Mouse (Mus musculus) ES-E14 (cell line): ENCODE measurements around the gene Arhgef18. TPM values are rescaled to one million over a fixed set of nuclear protein-coding genes. Genes with fewer than 3 reads are reported as not detected.
A peak's percentile ranks its signal among the peaks of the same experiment; 100 is the strongest.

Experiments
- DNase-seq: peaks from one replicate; pipeline ENCODE4 v3.0.0-alpha.2; 2013; ENCODE audit warnings: low read depth, low spot score
- H3K27ac ChIP-seq: 2 replicates; pipeline ENCODE4 v1.5.1; 2012; ENCODE audit warnings: low read depth, mild to moderate bottlenecking, low read length, moderate library complexity, mixed read lengths; ENCODE audit not compliant: poor library complexity, insufficient read depth, severe bottlenecking
- H3K36me3 ChIP-seq: 2 replicates; pipeline ENCODE4 v1.6.1; 2012; ENCODE audit warnings: mild to moderate bottlenecking, low read length, moderate library complexity, mixed read lengths; ENCODE audit not compliant: control insufficient read depth, poor library complexity, insufficient read depth, severe bottlenecking
- H3K4me1 ChIP-seq, 2 experiments: fragments of 150-350 bp in 1 of 2; sonication (generic) in 1 of 2; 2 replicates each; pipeline ENCODE4 v1.6.1; 2012; ENCODE audit warnings: low read length in 2 of 2, mild to moderate bottlenecking in 1 of 2, mixed read lengths in 1 of 2; ENCODE audit not compliant: control insufficient read depth in 2 of 2, insufficient read depth in 2 of 2, poor library complexity in 1 of 2
- H3K4me3 ChIP-seq, 2 experiments: fragments of 150-350 bp in 1 of 2; sonication (generic) in 1 of 2; 2 replicates each; pipeline ENCODE4 v1.5.1; 2012; ENCODE audit warnings: low read length in 2 of 2, low read depth in 1 of 2, mild to moderate bottlenecking in 1 of 2, mixed read lengths in 1 of 2; ENCODE audit not compliant: insufficient read depth in 1 of 2, poor library complexity in 1 of 2, severe bottlenecking in 1 of 2
- H3K9ac ChIP-seq: 2 replicates; pipeline ENCODE4 v1.6.1; 2012; ENCODE audit warnings: low read depth, mild to moderate bottlenecking, low read length, mixed read lengths; ENCODE audit not compliant: poor library complexity, insufficient read depth, severe bottlenecking
- H3K9me3 ChIP-seq: fragments of 150-350 bp; sonication (generic); 2 replicates; pipeline ENCODE4 v1.6.1; 2012; ENCODE audit warnings: low read depth, mild to moderate bottlenecking, low read length; ENCODE audit not compliant: control insufficient read depth, insufficient read depth
- CHD2 ChIP-seq: IDR thresholded peaks from 2 replicates; pipeline ENCODE4 v1.6.1; 2014; ENCODE audit warnings: mild to moderate bottlenecking, low read depth, low read length, inconsistent platforms
- HCFC1 ChIP-seq: IDR thresholded peaks from 2 replicates; pipeline ENCODE4 v1.6.1; 2012; ENCODE audit warnings: low read length, inconsistent platforms, borderline replicate concordance; ENCODE audit not compliant: insufficient read depth
- MAFK ChIP-seq: IDR thresholded peaks from 2 replicates; pipeline ENCODE4 v1.6.1; 2014; ENCODE audit warnings: mild to moderate bottlenecking, low read depth, low read length, inconsistent platforms; ENCODE audit not compliant: insufficient read depth
- ZC3H11A ChIP-seq: IDR thresholded peaks from 2 replicates; pipeline ENCODE4 v1.6.1; 2012; ENCODE audit warnings: low read depth, mild to moderate bottlenecking, inconsistent platforms, low read length, borderline replicate concordance
- ZNF384 ChIP-seq: IDR thresholded peaks from 2 replicates; pipeline ENCODE4 v1.6.1; 2012; ENCODE audit warnings: low read depth, low read length, inconsistent platforms
- in situ Hi-C, 2 experiments: fragments of 600-800 bp; cut with MboI; formaldehyde crosslinking; loops; one replicate each; pipeline ENCODE4 v1.15.1; 2025; ENCODE audit warnings: low sequenced_read_pairs in 2 of 2, inconsistent platforms in 1 of 2; ENCODE audit not compliant: unreplicated experiment in 2 of 2
- total RNA-seq: library from RNA; depleted of rRNA; stranded (reverse); fragments of 300-350 nt; gene quantifications from 2 replicates; pipeline ENCODE4 v1.2.3, GENCODE M21; 2012

Arhgef18 gene
- total RNA-seq, 1 experiment: 34.7 TPM

DNA sequence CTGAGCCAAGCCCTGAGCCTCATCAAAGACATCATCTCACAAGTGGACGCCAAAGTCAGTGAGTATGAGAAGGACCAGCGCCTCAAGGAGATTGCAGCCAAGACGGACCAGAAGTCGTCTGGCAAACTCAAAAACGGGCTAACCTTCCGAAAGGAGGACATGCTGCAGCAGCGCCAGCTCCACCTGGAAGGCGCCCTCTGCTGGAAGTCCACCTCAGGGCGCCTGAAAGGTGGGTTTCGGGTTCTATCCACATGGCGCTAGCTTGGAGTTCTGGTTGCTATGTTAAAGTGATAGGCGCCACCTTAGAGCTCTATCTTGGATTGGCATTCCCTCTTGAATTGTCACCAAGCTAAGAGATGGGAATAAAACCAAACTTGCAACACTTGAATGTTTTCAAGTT, 46.7 kb downstream of the Arhgef18 start:
- H3K9ac ChIP-seq: no peak overlapping the region
- TF ChIP-seq MAFK: no peak
- no peak for TF ChIP-seq ZNF384
- no peak for TF ChIP-seq HCFC1
- no peak for TF ChIP-seq ZC3H11A
- TF ChIP-seq CHD2: no peak
- in situ Hi-C loops: no loop called here
- no peaks in the 10 kb centered on the region for H3K9me3 ChIP-seq
- DNase-seq: no peak
- H3K4me3 ChIP-seq: no peak overlapping the region
- peaks cover 51% of the 10 kb centered on the region for H3K36me3 ChIP-seq
- no peak overlapping the region for H3K27ac ChIP-seq
- no peaks in the 10 kb centered on the region for H3K4me1 ChIP-seq

DNA sequence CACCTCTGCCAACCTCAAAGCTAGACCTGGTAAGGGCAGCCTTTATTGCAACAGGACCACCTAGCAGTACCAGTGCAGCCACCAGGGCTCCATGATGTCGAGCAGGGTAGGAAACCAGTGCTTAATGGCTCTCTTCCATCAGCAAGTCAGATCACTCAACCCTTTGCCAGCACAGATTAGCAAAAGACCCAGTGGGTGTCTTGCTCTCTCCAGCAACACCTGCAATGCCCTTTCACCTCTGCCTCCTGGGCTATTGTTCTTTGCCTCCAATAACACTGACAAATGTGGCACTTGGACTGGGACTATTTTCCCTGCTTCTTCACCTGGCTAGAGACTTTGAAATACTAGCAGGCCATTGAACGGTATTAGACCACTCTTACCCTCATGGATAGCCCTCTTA, 56.4 kb downstream of the Arhgef18 start:
- Histone ChIP-seq H3K9me3 (no peaks in the 10 kb centered on the region), H3K9ac (no peak overlapping the region), H3K36me3 (peaks cover 70% of the 10 kb centered on the region), H3K4me3 (no peak overlapping the region), H3K27ac (no peak overlapping the region), H3K4me1 (peaks cover 0 to 7% of the 10 kb centered on the region in 2 experiments; a peak in 1 of 4 replicates)
- TF ChIP-seq ZC3H11A: no peak
- no peak for TF ChIP-seq MAFK
- no peak for TF ChIP-seq CHD2
- TF ChIP-seq HCFC1: no peak
- TF ChIP-seq ZNF384: no peak
- no peak for DNase-seq
- in situ Hi-C loops: no loop called here

DNA sequence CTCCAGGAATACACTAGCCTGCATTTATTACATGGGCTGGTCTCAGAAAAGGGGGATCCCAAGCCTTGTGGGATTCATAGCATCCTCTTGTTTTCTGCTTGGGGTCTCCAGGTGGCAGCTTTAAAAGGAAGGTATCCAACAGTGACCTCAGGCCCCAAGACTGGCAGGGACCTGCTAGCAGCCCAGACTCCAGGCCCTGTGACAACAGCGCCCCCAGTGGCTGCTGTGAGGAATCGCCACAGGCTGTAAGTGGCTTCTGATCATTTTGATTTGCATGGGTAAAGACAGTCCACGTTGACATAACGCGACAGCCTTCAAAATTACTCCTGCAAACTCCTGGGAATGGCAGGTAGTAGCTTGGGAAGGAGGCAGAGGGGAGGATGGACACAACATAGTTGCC, 57.9 kb downstream of the Arhgef18 start:
- TF ChIP-seq ZC3H11A: no peak
- no peak for TF ChIP-seq CHD2
- no peak for TF ChIP-seq ZNF384
- TF ChIP-seq HCFC1: no peak
- no peak for TF ChIP-seq MAFK
- Histone ChIP-seq H3K27ac (no peak overlapping the region), H3K36me3 (peaks cover 72% of the 10 kb centered on the region), H3K9me3 (no peaks in the 10 kb centered on the region), H3K4me1 (peaks cover 0 to 7% of the 10 kb centered on the region in 2 experiments; a peak in 1 of 4 replicates), H3K4me3 (no peak overlapping the region), H3K9ac (no peak overlapping the region)
- in situ Hi-C loops: no loop called here
- peak; percentile 60 for DNase-seq

DNA sequence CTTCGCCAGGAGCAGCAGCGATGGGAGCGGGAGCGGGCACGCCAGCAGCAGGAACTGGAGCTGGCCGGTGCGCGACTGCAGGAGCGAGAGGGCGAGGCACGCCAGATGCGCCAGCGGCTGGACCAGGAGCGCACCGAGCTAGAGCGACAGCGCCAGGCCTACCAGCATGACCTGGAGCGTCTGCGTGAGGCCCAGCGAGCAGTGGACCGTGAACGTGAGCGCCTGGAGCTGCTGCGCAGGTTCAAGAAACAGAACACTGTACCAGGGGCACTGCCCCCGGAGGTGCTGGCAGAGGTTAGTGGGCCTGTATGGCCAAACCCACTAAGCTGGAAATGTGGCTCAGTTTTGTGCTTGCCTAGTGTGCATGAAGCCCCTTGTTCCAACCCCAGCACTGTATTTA, 59.2 kb downstream of the Arhgef18 start:
- Histone ChIP-seq H3K36me3 (peaks cover 76% of the 10 kb centered on the region), H3K27ac (no peak overlapping the region), H3K9ac (peak overlapping the region; percentile 17; the same call in 1 of the 2 replicates), H3K4me3 (peak overlapping the region; percentile 5 to 31; a peak in 2 of 4 replicates), H3K4me1 (peaks cover 0 to 7% of the 10 kb centered on the region in 2 experiments; a peak in 1 of 4 replicates), H3K9me3 (no peaks in the 10 kb centered on the region)
- in situ Hi-C loops: no loop called here
- TF ChIP-seq MAFK (no peak), CHD2 (no peak), ZC3H11A (no peak), ZNF384 (no peak), HCFC1 (no peak)
- no peak for DNase-seq

DNA sequence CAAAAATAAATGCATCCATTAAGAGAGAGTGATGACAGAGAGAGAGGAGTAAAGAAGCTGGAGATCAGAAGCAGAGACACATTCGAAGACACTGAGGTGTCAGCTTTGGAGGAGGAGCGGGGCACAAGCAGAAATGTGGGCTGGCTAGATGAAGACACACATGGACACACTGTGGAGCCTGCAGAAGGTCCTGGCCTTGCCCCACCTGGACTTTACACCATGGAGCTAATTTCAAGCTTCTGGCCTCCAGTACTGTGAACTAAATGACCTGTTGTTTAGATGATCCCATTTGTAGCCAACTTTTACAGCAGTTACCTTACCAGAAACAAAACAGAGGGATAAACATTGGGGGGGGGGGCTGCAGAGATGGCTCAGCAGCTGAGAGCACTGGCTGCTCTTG, 70.4 kb downstream of the Arhgef18 start:
- DNase-seq: no peak
- Histone ChIP-seq H3K27ac (no peak overlapping the region), H3K4me1 (peaks cover 2 to 5% of the 10 kb centered on the region in 2 experiments; a peak in 2 of 4 replicates), H3K36me3 (peaks cover 3% of the 10 kb centered on the region; the same call in 1 of the 2 replicates), H3K4me3 (no peak overlapping the region), H3K9ac (no peak overlapping the region), H3K9me3 (no peaks in the 10 kb centered on the region)
- no peak for TF ChIP-seq HCFC1
- in situ Hi-C loops: no loop called here
